Mouse (Mus musculus): ENCODE measurements around the gene Cpne9.

DNA sequence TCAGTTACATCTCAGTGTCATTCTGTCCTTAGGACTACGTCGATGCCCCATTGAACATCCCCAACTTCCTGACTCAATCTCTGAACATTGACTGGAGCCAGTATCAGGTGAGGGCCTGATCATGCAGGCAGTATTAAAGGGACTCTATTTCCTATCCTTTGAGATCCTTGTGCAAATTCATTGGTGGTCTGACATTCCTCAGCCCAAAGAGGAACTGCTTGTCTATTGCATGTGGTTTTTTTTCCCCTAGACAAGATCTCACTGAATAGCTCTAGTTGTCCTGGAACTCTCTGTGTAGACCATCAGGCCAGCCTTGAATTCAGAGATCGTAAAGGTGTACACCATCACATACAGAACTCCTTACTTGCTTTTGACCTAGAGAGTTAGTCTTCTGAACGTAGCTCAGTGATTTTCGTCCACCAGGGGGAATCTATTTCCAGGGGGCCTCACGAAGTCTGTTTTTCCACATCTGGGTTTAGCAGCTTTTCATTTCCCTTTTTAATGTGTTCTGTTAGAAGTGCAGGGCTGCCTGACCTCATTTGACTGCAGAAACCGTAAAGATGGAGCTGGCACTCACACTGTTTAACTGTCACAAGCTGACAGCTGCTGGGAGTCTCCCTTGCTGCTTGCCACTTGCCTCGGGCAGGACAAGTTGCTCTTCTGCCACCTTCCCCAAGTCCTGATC is 20.8 kb upstream of the Cpne9 start:
- TF ChIP-seq CTCF (IDR thresholded peaks at IDR 0.05; ENCODE audit: low read depth) (no peak), EP300 (IDR thresholded peaks at IDR 0.05; ENCODE audit: low read depth) (no peak)

Data from liver, embryonic 14.5 days (tissue).